Mouse (Mus musculus): ENCODE data around the gene Prdm11.

Gene Prdm11

DNA sequence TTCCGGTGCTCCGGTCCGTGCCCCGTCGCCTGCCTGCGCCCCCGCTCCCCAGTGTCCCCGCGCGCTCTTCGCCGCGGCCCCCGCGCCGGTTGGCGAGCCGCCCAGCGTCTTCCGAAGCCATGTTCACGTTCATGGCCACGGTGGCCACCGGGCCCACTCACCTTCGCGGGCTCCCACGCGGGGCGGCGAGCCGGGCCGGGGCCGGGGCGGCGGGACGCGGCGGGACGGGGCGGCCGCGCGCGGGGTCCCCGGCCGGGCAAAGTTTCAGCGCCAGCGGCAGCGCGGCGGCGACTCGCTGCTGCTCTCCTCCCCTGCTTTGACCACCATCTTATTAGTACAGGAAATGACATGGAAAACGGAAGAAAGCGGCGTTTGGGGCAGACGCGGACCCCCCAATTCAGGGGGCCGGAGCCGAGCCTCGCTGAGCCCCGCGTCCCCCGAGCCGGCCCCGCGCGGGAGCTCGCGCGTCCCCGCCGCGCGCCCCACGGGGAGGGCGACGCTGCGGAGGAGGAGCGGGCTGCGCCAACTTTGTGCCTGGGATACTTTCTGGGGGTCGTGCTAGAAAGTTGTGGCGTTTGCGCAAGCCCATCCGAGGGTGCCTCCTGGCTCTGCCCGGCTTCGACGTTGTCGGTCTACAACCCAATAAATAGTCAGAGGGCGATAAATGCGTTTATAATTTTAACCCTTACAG, at the start of gene Prdm11:
Gene Prdm11, minus strand, starts transcription at position 350 of the 691 bp plus-strand sequence.
- DNase-seq, result peak; percentile 68

DNA sequence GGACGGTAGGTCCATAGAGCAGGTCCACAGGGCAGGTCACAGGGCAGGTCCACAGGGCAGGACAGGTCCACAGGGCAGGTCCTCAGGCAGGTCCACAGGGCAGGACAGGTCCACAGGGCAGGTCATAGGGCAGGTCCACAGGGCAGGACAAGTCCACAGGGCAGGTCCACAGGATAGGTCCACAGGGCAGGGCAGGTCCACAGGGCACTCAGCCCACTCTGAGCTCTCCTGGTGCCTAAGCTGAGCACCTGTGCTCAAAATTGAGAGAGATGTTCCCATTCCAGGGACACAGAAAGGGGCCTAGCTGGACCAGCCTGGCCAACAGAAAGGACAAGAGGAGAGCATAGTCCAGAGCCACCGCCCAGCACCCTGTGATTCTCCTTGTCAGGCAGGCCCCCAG, 46.4 kb upstream of the Prdm11 start:
- no peak for DNase-seq

DNA sequence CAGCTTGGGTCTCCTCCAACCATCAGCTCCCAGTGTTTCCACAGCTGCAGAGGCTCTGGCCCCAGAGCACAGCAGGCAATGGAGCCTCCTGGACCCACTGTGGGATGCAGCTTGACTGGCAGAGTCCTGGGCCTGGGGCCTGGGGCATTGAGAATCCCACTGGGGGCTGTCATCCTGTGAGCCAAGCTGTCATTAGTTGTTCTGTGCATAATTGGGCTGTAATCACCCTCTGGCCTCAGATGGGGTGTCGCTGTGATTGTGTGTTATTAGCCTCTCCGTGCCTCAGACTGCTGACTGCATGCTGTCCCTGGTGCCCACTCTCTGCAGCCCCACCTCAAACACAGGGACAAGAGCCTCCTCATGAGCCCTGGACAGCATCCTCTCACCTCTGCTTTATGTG, 45.7 kb upstream of the Prdm11 start:
- no peak for DNase-seq

DNA sequence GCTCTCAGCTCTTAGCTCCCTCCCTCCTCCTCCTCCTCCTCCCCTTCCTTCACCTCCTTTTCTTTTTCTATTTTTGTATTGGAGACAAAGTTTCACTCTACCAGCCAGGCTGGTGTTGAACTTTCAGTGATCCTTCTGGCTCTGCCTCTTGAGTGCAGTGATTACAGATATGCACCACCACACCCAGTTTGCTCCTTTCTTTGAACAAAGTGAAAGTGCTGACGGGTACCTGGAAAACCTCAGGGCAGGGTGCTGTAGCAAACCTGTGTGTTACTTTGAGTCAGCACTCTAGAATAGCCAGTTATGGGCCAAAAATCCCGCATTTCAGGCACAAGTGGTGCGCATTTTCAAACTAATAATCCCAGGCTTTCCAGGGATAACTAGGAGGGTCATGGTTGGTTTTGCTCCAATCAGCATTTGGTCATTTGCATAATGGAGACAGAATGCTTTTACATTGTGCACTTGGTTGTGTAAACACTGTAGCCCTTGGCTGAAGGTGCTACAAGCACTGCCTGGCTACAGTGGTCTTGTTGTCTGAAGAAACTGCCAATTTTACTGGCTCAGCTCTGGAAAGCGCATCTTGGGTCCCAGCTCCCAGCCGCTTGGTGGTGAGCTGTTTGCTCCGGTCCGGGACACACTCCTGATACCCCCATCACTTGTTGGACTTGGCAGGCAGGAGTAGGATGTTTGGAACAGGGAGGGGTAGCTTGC, 43.6 kb upstream of the Prdm11 start:
- DNase-seq, result no peak

DNA sequence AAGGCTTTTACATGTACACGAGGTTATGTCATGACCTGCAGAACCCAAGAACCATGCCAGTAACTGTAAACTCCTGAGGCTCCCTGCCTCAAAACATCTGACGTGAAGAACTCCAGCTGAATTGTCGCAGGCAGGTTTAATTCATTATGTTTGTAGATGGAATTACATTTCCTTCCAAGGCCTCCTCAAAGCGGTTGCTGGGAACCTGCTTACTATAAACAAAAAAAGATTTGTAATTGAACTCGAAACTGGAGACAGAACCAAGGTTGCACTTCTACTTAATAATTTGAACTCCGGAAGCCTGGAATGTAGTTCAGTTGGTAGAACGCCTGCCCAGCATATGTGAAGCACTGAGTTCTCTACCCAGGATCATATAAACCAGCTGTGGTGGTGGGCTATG, 42.0 kb upstream of the Prdm11 start:
- no peak for DNase-seq

DNA sequence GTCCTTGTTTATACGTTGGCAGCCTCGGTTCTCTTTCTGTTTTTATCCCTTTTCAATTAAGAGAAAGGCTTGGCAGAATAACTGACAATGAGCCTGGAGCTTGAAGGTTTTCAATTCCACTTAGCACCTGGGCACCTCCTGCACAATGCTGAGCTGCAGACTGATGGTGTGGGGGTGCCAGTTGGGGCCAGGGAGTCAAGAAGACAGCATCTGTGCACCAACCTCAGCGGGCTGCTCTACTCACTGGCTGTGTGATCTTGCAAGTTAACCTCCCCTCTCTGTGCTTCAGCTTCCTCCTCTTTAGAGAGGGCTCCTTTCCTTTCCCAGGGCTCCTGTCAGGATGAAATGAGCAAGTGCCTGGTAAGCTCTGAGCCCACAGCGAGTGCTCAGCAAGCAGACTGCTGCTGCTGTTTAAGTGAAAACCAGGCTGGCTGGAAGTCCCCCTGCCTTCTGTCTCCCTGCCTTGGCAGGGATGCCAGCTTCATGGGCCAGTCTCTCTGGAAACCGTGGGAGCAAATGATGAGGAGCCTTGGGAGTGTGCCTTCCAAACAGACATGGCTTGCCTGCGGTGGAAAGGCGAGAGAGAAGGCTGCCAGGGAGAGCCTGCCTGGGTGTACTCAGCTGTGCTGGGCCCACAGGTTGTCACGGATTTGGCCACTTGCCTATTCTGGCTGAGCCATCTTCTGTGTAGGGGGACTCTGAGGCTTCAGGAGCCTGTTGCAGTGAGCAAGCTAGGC, 39.5 kb upstream of the Prdm11 start:
- DNase-seq, result peak; percentile 59

DNA sequence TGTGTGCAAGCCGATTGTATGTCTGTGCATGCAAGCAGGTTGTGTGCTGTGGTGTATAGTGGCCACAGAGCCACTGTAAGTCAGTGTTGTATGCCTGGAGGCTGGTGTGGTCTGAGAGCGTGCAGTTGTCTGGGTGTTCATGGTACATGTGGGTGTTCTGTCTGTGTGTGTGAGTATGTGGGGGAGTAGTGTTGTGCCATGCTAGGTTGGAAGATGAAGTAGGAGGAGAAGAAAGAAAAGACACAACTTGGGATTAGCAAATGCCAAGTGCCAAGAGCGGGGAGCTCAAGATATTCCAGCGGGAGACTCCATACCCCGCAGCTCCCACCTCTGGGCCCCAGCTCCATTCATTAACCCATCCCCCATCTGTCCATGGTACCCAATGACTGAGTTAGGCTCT, 38.5 kb upstream of the Prdm11 start:
- DNase-seq, result no peak

DNA sequence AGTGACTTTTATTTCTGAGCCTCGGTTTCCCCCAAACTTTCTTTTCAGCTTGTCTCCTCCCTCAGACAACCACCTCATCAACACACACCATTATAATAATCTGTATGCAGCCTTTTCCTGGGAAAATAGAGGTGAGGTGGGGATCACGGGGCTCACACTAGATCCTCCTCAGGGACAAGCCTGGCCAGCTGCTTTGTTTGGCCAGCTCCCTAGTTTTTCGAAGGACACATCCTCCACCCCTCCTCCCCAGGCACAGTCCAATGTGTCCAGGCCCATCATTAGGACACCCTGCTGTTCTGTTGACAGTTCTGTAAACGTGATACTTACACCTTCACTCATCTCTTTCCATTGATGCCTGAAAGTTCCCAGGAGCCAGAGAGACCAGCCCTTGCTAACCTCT, 37.4 kb upstream of the Prdm11 start:
- no peak for DNase-seq

DNA sequence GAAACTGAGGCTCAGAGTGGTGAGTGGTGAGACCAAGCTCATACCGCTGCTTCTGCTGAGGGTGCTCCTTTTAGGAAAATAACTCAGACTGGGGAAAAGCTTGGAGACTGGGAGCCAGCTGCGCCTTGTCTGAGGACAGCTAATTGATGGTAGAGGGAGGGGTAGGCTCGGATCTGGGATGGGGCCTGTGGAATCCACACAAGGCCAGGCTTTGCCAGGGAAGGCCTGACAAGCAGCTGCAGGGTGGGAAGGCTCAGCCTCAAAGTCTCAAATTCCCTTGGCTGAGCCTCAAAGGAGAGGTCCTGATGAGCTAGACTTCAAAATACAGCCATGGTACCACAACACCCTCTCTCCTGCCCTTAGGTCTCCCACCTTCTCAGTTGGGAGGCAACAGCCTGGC, 36.9 kb upstream of the Prdm11 start:
- no peak for DNase-seq

DNA sequence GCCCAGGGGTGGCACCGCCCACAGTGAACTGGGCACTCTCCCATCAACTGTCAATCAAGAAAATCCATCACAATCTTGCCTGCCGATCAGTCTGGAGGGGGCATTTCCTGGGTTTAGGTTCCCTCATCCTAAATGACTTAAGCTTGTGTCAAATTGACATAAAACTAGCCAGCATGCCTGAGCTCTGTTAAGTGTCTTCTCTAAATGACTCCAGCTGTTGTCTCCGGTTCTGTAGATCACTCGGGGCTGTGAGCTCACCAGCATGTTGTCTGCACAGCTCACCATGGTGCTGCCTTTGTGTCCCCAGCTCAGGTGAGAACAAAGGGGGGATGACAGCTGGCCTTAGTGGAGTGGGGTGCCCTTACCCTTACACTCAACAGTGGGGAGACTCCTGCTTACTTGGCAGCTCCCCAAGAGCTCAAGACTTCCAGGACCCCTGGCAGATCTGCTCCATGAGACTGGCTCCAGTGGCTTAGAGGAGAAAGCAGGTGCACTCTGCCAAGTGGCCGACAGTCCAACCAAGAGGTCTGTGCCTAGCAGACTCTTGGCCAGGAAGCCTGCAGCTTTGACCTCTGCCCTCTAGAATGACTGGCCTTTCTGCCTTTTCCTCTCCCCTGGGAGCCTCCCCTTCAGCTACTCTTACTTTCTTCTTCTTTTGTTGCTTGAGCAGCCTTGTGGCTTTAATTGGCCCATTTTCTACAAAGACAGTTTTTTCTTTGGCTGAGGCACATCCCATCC, 35.1 kb upstream of the Prdm11 start:
- DNase-seq, result no peak

DNA sequence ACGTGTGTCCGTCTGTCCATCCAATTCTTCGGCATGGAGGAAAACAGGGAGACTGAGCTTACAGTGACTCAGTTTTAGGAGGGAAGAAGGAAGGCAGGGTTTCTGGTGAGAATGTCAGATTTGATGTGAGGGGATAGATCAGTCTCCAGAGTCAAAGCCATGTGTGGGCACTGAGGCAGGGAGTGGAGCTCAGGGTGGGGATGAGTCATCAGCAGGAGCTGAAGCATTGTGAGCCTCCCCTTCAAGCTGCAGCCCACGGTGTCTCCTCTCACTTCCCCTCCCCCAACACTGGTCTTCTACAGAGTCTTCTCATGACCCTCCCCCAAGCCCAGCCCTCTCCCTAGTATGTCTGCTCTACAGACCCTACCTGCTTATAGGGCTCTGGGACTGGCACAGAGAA, 33.4 kb upstream of the Prdm11 start:
- DNase-seq, result no peak

DNA sequence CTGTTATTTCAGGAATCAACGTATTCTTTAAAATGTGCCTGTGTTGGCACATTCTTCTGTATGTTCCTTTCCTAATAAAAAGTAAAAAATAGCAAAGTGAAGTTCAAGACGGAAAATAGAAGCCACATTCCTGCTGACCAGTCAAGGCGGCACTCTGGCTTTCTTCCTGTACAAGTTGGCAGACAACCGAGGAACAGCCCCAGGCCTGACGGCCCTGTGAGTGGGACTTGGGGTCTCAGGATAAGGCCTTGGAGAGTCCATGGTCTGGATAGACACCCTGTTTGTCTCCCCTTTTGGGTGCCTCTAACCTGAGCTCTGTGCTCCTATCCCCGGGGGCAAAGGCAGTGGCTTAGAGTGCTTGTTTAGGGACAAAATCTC, 30.6 kb upstream of the Prdm11 start:
- DNase-seq, result no peak

DNA sequence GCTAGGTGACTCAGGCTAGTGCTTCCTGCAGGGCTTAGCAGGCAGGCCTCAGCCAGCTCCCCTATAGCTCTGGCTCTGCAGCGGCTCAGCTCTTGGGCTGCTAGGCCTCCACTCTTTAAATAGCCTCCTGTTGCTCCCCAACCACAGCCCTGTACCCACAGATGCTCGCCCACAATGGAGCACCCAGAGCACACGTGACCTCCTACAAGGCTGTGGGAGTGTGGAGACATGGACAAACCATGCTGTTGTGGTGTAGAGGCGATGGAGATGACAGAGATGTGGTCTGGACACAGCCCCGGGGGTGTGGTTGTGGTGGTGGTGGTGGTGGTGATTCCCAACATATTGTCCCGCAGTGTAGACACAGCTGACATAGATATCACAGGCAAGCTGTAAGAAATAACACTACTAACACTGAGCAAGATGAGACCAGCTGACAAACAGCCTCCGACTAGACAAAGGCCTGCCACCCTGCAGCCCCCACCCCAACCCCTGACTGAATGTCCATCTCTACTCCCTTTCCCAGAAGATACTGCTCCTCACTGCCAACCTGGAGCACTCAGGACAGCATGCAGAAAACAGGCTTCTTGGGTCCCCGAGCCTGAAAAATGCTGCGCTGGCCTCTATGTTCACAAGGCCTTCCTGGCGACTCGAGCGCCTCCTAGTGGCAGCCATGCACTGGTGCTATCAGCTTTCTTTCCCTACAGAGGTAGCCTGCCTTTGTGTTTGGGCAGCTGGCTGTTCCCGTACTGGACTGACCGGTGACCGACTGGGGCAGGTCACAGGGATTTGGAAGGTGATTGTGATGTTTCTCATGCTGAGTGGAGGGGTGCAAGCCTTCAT, 30.0 kb upstream of the Prdm11 start:
- DNase-seq, result peak; percentile 94

DNA sequence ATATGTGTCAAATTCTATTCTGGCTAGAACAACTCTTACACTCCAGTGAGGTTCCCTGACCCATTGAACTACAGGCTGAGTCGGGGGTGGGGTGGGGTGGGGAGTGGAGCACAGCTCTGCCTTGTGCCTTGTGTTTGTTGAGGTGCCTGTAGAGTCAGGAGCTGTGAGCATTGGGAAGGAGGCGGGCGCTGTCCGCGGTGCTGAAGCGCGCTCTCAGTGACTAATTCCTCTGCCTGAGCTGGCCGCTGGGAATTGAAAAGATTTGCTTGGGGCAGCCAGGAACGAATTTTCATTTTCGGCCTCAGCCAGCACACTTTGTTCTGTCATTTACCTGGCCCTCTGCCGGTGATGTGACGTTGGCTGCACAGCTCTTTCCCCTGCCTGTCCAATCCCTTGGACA, 25.7 kb upstream of the Prdm11 start:
- peak; percentile 91 for DNase-seq

DNA sequence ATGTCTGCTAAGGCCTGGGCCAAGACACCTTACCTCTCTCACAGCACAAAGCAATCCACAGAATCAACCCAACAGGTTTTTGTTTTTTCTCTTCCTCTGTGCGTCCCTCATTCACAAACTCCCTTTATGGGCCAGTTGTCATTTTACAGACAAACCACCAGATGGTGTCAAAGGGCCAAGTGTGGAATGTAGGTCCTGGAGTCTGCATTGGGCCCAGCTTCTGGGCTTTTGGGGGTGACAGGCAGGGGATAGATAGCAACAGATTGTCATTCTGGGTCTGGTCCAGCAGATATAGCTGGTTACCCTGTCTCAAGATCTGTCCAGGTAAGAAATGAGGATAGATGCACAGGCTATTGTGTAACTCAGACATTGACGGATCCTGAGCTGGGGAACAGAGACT, 23.0 kb upstream of the Prdm11 start:
- peak; percentile 59 for DNase-seq

DNA sequence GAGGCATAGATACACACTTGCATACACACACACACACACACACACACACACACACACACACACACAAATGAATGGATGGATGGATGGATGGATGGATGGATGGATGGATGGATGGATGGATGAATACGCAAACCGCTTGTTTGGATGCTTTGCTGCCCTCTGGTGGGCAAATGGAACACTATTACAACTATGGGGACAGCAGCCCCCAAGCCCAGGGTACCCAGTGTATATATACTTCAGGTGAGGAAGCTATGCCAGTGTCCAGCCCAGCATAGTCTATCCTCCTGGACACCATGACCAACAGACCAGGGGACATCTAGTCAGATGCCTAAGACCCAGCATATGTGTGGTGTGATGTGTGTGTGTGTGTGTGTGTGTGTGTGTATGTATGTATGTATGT, 17.4 kb upstream of the Prdm11 start:
- DNase-seq, result peak; percentile 84

DNA sequence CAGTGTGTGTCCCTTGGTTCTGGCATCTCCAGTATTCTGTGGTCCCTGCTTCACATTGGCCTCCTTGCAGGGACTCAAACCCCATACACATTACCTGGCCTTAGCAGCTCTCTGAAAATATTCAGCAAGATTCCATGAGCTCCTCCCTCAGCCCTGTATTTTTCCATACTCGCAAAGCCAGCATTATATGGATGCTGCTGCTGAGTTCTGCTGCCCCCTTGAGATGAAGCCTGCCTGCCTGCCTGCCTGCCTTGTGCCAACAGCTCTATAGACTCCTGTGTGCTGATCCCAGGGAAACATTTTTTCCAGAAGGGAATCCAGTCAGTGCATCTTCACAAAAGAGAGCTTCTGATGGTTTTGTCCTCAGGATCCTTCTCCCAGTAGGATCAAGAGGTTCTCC, 5.9 kb upstream of the Prdm11 start:
- no peak for DNase-seq

DNA sequence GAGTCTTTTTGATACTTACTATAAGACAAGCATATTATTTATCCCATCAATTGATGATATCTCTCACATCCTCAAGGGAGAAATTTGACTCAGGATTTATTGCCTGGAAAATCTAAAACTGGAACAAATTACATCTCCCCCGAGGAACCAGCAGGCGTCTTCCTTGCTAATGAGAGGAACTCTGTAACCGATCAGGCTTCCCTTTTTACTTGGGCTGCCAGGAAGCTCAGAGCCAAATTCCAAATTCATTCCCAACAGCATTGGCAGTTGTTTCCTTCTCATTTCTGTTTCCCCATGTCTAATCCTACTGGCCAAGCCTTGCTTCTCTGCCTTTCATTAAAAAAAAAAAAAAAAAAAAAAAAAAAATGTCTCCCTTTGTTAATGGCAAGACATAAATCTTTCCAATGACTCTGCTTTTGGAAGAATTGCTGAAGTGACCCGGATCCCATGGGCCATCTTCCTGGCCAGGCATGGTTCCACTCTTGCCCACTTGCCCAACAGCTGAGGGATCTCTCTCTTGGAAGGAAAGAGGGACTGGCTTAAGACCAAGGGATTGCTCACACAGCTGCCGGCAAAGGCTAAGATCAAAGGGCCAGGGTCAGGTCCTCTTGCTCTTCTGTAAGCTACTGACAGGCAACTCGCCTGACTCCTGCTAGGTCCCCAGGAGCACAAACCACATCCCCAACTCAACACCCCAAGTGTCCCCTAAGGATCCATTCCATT, 2.8 kb upstream of the Prdm11 start:
- DNase-seq, result no peak

DNA sequence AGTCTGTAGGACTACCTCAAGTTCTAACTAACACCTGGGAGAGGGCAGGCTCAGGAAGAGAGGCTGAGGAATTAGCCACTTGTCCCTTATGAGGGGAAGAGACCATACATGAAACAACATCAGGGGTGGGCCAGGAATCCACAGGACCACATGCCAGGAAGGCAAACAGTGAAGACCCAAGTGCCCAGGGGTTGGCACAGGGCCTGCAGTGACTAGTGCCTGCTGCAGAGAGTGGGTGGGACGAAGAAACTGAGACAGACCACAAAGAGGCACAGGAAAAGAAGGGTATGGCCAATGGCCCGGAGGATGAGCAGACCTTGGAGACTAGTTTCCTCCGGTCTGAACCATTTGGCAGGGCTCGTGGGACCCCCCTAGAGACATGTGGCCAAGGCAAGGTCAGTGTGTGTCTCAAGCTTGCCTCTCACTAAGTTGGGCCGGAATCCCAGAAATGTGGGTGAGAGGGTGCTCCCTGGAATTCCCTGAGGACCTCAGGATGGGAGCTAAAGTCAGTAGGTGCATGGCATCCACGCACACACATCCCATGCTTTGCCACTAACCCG, 1.6 kb upstream of the Prdm11 start:
- DNase-seq, result no peak

DNA sequence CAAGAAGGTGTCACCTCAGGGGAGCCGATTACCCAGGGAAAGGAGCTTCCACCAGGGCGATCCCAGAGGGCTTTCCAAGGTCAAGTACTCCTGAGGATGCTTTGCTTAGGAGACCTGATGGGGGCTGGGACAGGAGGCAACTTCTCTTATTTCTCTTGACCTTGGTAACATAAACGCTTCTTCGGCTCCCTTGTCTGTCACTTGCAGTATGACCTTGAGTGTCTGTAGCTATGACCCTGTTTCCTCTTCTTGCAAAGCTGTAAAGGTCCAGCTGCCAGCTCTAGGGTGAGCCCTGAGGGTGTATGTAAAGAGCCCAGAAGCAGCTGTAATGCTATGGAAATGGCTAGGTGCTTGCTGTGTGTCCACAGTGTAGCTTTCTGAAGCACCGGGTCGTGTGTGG, 1.1 kb upstream of the Prdm11 start:
- DNase-seq, result no peak

DNA sequence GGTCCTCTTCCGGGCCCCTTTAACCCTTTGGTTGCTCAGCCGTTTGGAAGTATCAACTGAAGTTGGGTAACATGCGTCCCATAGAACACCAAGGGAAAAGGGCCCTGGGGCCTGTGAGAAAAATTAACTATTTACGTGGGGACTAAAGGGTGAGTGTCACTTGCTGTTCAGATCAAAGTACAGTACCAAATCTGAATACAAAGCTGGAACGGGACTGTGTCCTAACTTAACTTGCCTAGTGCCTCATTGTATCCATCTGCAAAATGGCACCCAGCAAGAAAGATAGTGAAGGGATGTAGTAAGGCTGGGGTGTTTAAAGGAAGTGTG, 505 bp upstream of the Prdm11 start:
- no peak for DNase-seq

Measured in thymus, postnatal 4 days (tissue).